Mouse (Mus musculus): Measurements from ENCODE around the gene Katnbl1.

GRCm38 (mm10) chr2:112392689-112393088, 13.7 kb downstream of the Katnbl1 start:
- TF ChIP-seq POLR2A (IDR thresholded peaks at IDR 0.05; ENCODE audit: low read depth, low read length): no peak
- no peak for TF ChIP-seq CTCF (IDR thresholded peaks at IDR 0.05; ENCODE audit: extremely low read depth, insufficient read depth, insufficient read length, insufficient replicate concordance)

Measured in spleen, adult 2 months (tissue).